Mouse (Mus musculus) midbrain, postnatal 0 days (tissue): ENCODE measurements at regions not wholly inside any gene's neighbourhood (a gene's known extent, or its start where the extent isn't known, plus 50 kb on each side); places are given as distances from the start of the nearest gene placed in this dataset.

Experiments
- ATAC-seq: fragments of 200-750 bp; cut with Nextera tagmentation; 2 replicates; pipeline ENCODE4 v1.8.0; 2017; ENCODE audit warnings: moderate number of reproducible peaks, mild to moderate bottlenecking, moderate TSS enrichment, moderate library complexity; ENCODE audit not compliant: low FRiP score
- DNase-seq: peaks from one replicate; pipeline ENCODE4 v3.0.0-alpha.2; 2015; ENCODE audit warnings: low spot score
- H3K27ac ChIP-seq: fragments of 300-500 bp; sonication (generic); 2 replicates; pipeline ENCODE4 v1.5.1; 2014; ENCODE audit warnings: low read depth, mild to moderate bottlenecking, low read length, mixed read lengths
- H3K27me3 ChIP-seq: fragments of 300-500 bp; sonication (generic); 2 replicates; pipeline ENCODE4 v1.6.1; 2014; ENCODE audit warnings: low read length, control low read depth, mixed read lengths; ENCODE audit not compliant: insufficient read depth
- H3K36me3 ChIP-seq: fragments of 300-500 bp; sonication (generic); 2 replicates; pipeline ENCODE4 v1.6.1; 2014; ENCODE audit warnings: low read length, control low read depth, mixed read lengths; ENCODE audit not compliant: insufficient read depth
- H3K4me1 ChIP-seq: fragments of 300-500 bp; sonication (generic); 2 replicates; pipeline ENCODE4 v1.6.1; 2014; ENCODE audit warnings: mild to moderate bottlenecking, control low read depth, antibody characterized with exemption, low read length, mixed read lengths; ENCODE audit not compliant: insufficient read depth
- H3K4me2 ChIP-seq: fragments of 300-500 bp; sonication (generic); 2 replicates; pipeline ENCODE4 v1.6.1; 2014; ENCODE audit warnings: low read depth, mild to moderate bottlenecking, low read length, mixed read lengths; ENCODE audit not compliant: poor library complexity, severe bottlenecking
- H3K4me3 ChIP-seq: fragments of 300-500 bp; sonication (generic); 2 replicates; pipeline ENCODE4 v1.5.1; 2014; ENCODE audit warnings: low read depth, mild to moderate bottlenecking, low read length, moderate library complexity
- H3K9ac ChIP-seq: fragments of 300-500 bp; sonication (generic); replicated peaks from 2 replicates; pipeline ENCODE4 v1.6.1; 2014; ENCODE audit warnings: mild to moderate bottlenecking, low read length, moderate library complexity, mixed read lengths; ENCODE audit not compliant: poor library complexity, severe bottlenecking
- H3K9me3 ChIP-seq: fragments of 300-500 bp; sonication (generic); 2 replicates; pipeline ENCODE4 v1.6.1; 2016; ENCODE audit warnings: low read length, control low read depth
- CTCF ChIP-seq: IDR thresholded peaks from 2 replicates; pipeline ENCODE4 v1.5.1; 2016; ENCODE audit warnings: antibody characterized with exemption, mild to moderate bottlenecking
- WGBS: fragments of 180-500 bp; shearing (Covaris S2); extraction: QIAGEN DNeasy Blood & Tissue Kit; methylation state at CpG from one replicate; pipeline ENCODE4 v1.1.7; 2014; 5-methylcytosine and 5-hydroxymethylcytosine counted together

- H3K9me3 ChIP-seq: no peaks in the 10 kb centered on the region
- no peak for TF ChIP-seq CTCF
- no peak overlapping the region for H3K27ac ChIP-seq
- H3K9ac ChIP-seq: no peak overlapping the region
- no peak overlapping the region for H3K4me2 ChIP-seq
- 45% methylated on average over 4 of the region's 4 CpGs for WGBS
- H3K27me3 ChIP-seq: no peaks in the 10 kb centered on the region
- no peak overlapping the region for H3K4me3 ChIP-seq
- no peaks in the 10 kb centered on the region for H3K4me1 ChIP-seq
- peak; percentile 52 for DNase-seq
- peak; percentile 62 for ATAC-seq
- no peaks in the 10 kb centered on the region for H3K36me3 ChIP-seq
These were observed 370.9 kb downstream of the Ppargc1a start for GRCm38 (mm10) chr5:51196393-51197347.

- ATAC-seq: no peak
- TF ChIP-seq CTCF: no peak
- 87% methylated on average over 3 of the region's 3 CpGs for WGBS
These were observed 376.9 kb downstream of the Ppargc1a start for GRCm38 (mm10) chr5:51190661-51191060.

DNA sequence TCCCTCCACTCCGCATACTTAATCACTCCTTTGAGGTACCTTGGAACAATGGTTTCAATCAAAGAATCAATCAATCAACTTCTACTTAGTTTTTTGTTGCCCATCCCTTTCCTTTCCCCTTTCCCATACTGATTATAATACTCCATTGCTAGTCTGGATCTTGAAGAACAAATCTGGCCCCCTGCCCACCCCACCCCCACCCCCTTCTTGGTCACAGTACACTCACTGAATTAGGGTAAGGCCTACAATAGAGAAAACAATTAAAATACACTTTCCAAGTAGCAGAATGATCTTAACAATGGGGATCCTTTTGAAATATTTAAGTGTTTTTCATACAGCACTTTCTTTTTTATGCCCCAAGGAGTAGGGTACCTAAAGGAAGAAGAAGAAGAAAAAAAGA lies 397.7 kb downstream of the Ppargc1a start:
- Histone ChIP-seq H3K9ac (no peak overlapping the region), H3K4me2 (no peak overlapping the region), H3K36me3 (no peaks in the 10 kb centered on the region), H3K27ac (no peak overlapping the region), H3K27me3 (no peaks in the 10 kb centered on the region), H3K4me1 (no peaks in the 10 kb centered on the region), H3K4me3 (no peak overlapping the region), H3K9me3 (no peaks in the 10 kb centered on the region)
- no peak for TF ChIP-seq CTCF
- ATAC-seq (no peak), DNase-seq (no peak)
- 75% methylated on average over 1 of the region's 1 CpGs for WGBS

More at GRCm38 (mm10) chr5:51190661-51191060, 376.9 kb downstream of the Ppargc1a start:
- Histone ChIP-seq H3K4me3 (no peak overlapping the region), H3K4me1 (no peaks in the 10 kb centered on the region), H3K27me3 (no peaks in the 10 kb centered on the region), H3K36me3 (no peaks in the 10 kb centered on the region), H3K27ac (no peak overlapping the region), H3K9me3 (no peaks in the 10 kb centered on the region), H3K9ac (no peak overlapping the region), H3K4me2 (no peak overlapping the region)
- DNase-seq: no peak

GRCm38 (mm10) chr5:51168206-51168605 lies 399.3 kb downstream of the Ppargc1a start:
- ATAC-seq (no peak), DNase-seq (no peak)
- Histone ChIP-seq H3K27me3 (no peaks in the 10 kb centered on the region), H3K9ac (no peak overlapping the region), H3K27ac (no peak overlapping the region), H3K4me1 (no peaks in the 10 kb centered on the region), H3K4me3 (no peak overlapping the region), H3K36me3 (no peaks in the 10 kb centered on the region), H3K9me3 (no peaks in the 10 kb centered on the region), H3K4me2 (no peak overlapping the region)
- TF ChIP-seq CTCF: no peak
- WGBS: 73% methylated on average over 6 of the region's 6 CpGs

- no peak overlapping the region for H3K4me3 ChIP-seq
- no peak for TF ChIP-seq CTCF
- H3K9ac ChIP-seq: no peak overlapping the region
- 65% methylated on average over 3 of the region's 3 CpGs for WGBS
- no peak for ATAC-seq
- no peak for DNase-seq
- H3K4me2 ChIP-seq: no peak overlapping the region
- no peaks in the 10 kb centered on the region for H3K4me1 ChIP-seq
- H3K9me3 ChIP-seq: no peaks in the 10 kb centered on the region
- no peaks in the 10 kb centered on the region for H3K27me3 ChIP-seq
- H3K36me3 ChIP-seq: no peaks in the 10 kb centered on the region
- no peak overlapping the region for H3K27ac ChIP-seq
These were observed 410.6 kb downstream of the Ppargc1a start for GRCm38 (mm10) chr5:51156901-51157300.

- no peak for ATAC-seq
These were observed 422.7 kb downstream of the Ppargc1a start for GRCm38 (mm10) chr5:51144842-51145241.

More at GRCm38 (mm10) chr5:51144842-51145241, 422.7 kb downstream of the Ppargc1a start:
- Histone ChIP-seq H3K9ac (no peak overlapping the region), H3K27me3 (no peaks in the 10 kb centered on the region), H3K36me3 (no peaks in the 10 kb centered on the region), H3K4me3 (no peak overlapping the region), H3K4me2 (no peak overlapping the region), H3K4me1 (no peaks in the 10 kb centered on the region), H3K27ac (no peak overlapping the region), H3K9me3 (no peaks in the 10 kb centered on the region)
- DNase-seq: no peak
- 81% methylated on average over 4 of the region's 4 CpGs for WGBS
- TF ChIP-seq CTCF: no peak
